Mouse (Mus musculus): ENCODE results near the gene Adora3. TPM values are rescaled to one million over a fixed set of nuclear protein-coding genes. Genes with fewer than 3 reads are reported as not detected.

Gene Adora3
- under 1 TPM; 0.83 to 1.00 TPM for total RNA-seq (2021)

GRCm38 (mm10) chr3:105870558-105870957 lies at the start of gene Adora3, which contains the start of gene Tmigd3:
Gene Adora3, plus strand, starts transcription at chr3:105870858.
Gene Tmigd3, plus strand, starts transcription at chr3:105870903.
- no peak for DNase-seq

- DNase-seq: no peak
These were observed 49.2 kb upstream of the Adora3 start for GRCm38 (mm10) chr3:105821504-105821903.

- no peak for DNase-seq
These were observed 47.0 kb upstream of the Adora3 start for GRCm38 (mm10) chr3:105823609-105824008.

GRCm38 (mm10) chr3:105824103-105824502 lies 46.6 kb upstream of the Adora3 start:
- DNase-seq: no peak

- no peak for DNase-seq
These were observed 46.0 kb upstream of the Adora3 start for GRCm38 (mm10) chr3:105824704-105825103.

- DNase-seq: no peak
These were observed 45.0 kb upstream of the Adora3 start for GRCm38 (mm10) chr3:105825501-105826161.

- no peak for DNase-seq
These were observed 39.1 kb upstream of the Adora3 start for GRCm38 (mm10) chr3:105831584-105831983.

GRCm38 (mm10) chr3:105835875-105836274 lies 34.8 kb upstream of the Adora3 start:
- no peak for DNase-seq

GRCm38 (mm10) chr3:105836883-105837282 lies 33.8 kb upstream of the Adora3 start:
- DNase-seq: no peak

- no peak for DNase-seq
These were observed 32.0 kb upstream of the Adora3 start for GRCm38 (mm10) chr3:105838655-105839054.

GRCm38 (mm10) chr3:105839836-105840235 lies 30.8 kb upstream of the Adora3 start:
- no peak for DNase-seq

GRCm38 (mm10) chr3:105846294-105847069 lies 24.2 kb upstream of the Adora3 start:
- no peak for DNase-seq

- DNase-seq: no peak
These were observed 16.9 kb upstream of the Adora3 start for GRCm38 (mm10) chr3:105853781-105854180.

GRCm38 (mm10) chr3:105854786-105855185 lies 15.9 kb upstream of the Adora3 start:
- no peak for DNase-seq

GRCm38 (mm10) chr3:105857513-105857912 lies 13.1 kb upstream of the Adora3 start:
- no peak for DNase-seq

- no peak for DNase-seq
These were observed 8.8 kb upstream of the Adora3 start for GRCm38 (mm10) chr3:105861747-105862366.

GRCm38 (mm10) chr3:105864123-105864522 lies 6.5 kb upstream of the Adora3 start:
- DNase-seq: no peak

- no peak for DNase-seq
These were observed 5.5 kb upstream of the Adora3 start for GRCm38 (mm10) chr3:105865122-105865521.

GRCm38 (mm10) chr3:105868135-105868534 lies 2.5 kb upstream of the Adora3 start:
- no peak for DNase-seq

- no peak for DNase-seq
These were observed 1.4 kb downstream of the Adora3 start for GRCm38 (mm10) chr3:105872034-105872433.

- no peak for DNase-seq
These were observed 1.9 kb downstream of the Adora3 start for GRCm38 (mm10) chr3:105872579-105872978.

GRCm38 (mm10) chr3:105873451-105874445 lies 3.1 kb downstream of the Adora3 start:
- DNase-seq: no peak

Measured in layer of hippocampus, postnatal 36 days (tissue).